Mouse (Mus musculus) cortical plate, adult 2 months (tissue): ENCODE results near the gene Ddn.

Experiments used
- CTCF ChIP-seq: fragments of 200-500 bp; IDR thresholded peaks from 2 replicates; pipeline ENCODE4 v1.5.1; 2011; ENCODE audit warnings: mild to moderate bottlenecking, control low read depth, low read length; ENCODE audit not compliant: insufficient read depth; ENCODE audit errors: extremely low read depth
- POLR2A ChIP-seq: fragments of 200-500 bp; IDR thresholded peaks from 2 replicates; pipeline ENCODE4 v1.6.1; 2011; ENCODE audit warnings: mild to moderate bottlenecking, low read length, control low read depth; ENCODE audit not compliant: insufficient read depth; ENCODE audit errors: extremely low read depth

DNA sequence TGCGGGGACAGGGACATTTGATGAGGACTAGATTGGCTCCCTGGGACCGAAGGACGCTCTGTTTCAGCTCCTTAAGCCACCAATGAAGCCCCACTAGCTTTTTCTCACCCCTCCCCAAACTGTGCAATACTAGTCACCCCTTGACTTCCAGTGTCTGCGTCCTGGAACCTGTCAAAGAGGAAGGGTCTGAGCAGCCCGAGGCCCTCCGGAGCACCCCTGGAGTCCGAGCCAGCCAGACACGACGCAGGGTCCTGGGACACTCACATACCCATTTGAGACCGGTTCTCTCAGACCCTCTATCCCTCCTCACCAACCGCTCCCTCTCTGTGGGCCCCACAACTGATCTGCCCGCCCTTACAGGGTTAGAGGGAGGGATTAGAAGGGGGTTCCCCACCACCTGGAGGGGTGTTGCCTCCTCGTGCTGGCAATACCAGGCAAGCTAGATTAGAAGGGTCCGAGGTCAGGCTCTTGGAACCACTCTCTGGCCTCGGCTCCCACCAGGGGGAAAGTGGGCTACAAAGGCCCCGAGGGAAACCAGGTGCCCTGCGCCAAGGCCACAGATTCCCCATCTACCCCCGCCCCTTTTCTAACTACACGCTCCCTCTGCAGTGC lies 32.2 kb downstream of the Ddn start:
- TF ChIP-seq CTCF (no peak), POLR2A (no peak)
